Mouse (Mus musculus) midbrain, postnatal 0 days (tissue): Measurements from ENCODE around the gene Cdh23. TPM values are rescaled to one million over a fixed set of nuclear protein-coding genes. Genes with fewer than 3 reads are reported as not detected.

Experiments used
- ATAC-seq: fragments of 200-750 bp; cut with Nextera tagmentation; 2 replicates; pipeline ENCODE4 v1.8.0; 2017; ENCODE audit warnings: moderate number of reproducible peaks, mild to moderate bottlenecking, moderate TSS enrichment, moderate library complexity; ENCODE audit not compliant: low FRiP score
- DNase-seq: peaks from one replicate; pipeline ENCODE4 v3.0.0-alpha.2; 2015; ENCODE audit warnings: low spot score
- H3K27ac ChIP-seq: fragments of 300-500 bp; sonication (generic); 2 replicates; pipeline ENCODE4 v1.5.1; 2014; ENCODE audit warnings: low read depth, mild to moderate bottlenecking, low read length, mixed read lengths
- H3K27me3 ChIP-seq: fragments of 300-500 bp; sonication (generic); 2 replicates; pipeline ENCODE4 v1.6.1; 2014; ENCODE audit warnings: low read length, control low read depth, mixed read lengths; ENCODE audit not compliant: insufficient read depth
- H3K36me3 ChIP-seq: fragments of 300-500 bp; sonication (generic); 2 replicates; pipeline ENCODE4 v1.6.1; 2014; ENCODE audit warnings: low read length, control low read depth, mixed read lengths; ENCODE audit not compliant: insufficient read depth
- H3K4me1 ChIP-seq: fragments of 300-500 bp; sonication (generic); 2 replicates; pipeline ENCODE4 v1.6.1; 2014; ENCODE audit warnings: mild to moderate bottlenecking, control low read depth, antibody characterized with exemption, low read length, mixed read lengths; ENCODE audit not compliant: insufficient read depth
- H3K4me2 ChIP-seq: fragments of 300-500 bp; sonication (generic); 2 replicates; pipeline ENCODE4 v1.6.1; 2014; ENCODE audit warnings: low read depth, mild to moderate bottlenecking, low read length, mixed read lengths; ENCODE audit not compliant: poor library complexity, severe bottlenecking
- H3K4me3 ChIP-seq: fragments of 300-500 bp; sonication (generic); 2 replicates; pipeline ENCODE4 v1.5.1; 2014; ENCODE audit warnings: low read depth, mild to moderate bottlenecking, low read length, moderate library complexity
- H3K9ac ChIP-seq: fragments of 300-500 bp; sonication (generic); replicated peaks from 2 replicates; pipeline ENCODE4 v1.6.1; 2014; ENCODE audit warnings: mild to moderate bottlenecking, low read length, moderate library complexity, mixed read lengths; ENCODE audit not compliant: poor library complexity, severe bottlenecking
- H3K9me3 ChIP-seq: fragments of 300-500 bp; sonication (generic); 2 replicates; pipeline ENCODE4 v1.6.1; 2016; ENCODE audit warnings: low read length, control low read depth
- CTCF ChIP-seq: IDR thresholded peaks from 2 replicates; pipeline ENCODE4 v1.5.1; 2016; ENCODE audit warnings: antibody characterized with exemption, mild to moderate bottlenecking
- WGBS: fragments of 180-500 bp; shearing (Covaris S2); extraction: QIAGEN DNeasy Blood & Tissue Kit; methylation state at CpG from one replicate; pipeline ENCODE4 v1.1.7; 2014; 5-methylcytosine and 5-hydroxymethylcytosine counted together
- polyA plus RNA-seq: library from polyadenylated mRNA; unstranded; fragments of >200 nt; fragmentation: Nextera tagmentation; extraction: Ambion mirVana; gene quantifications from 2 replicates; pipeline ENCODE4 v1.2.1, GENCODE M21; 2015
- total RNA-seq: library from RNA; depleted of rRNA; stranded (reverse); fragments of >200 nt; gene quantifications from 2 replicates; pipeline ENCODE4 v1.2.3, GENCODE M21; 2014

Gene Cdh23
- total and polyA plus RNA-seq, 2 experiments from 2014 or later = 4.8 to 20.8 TPM

DNA sequence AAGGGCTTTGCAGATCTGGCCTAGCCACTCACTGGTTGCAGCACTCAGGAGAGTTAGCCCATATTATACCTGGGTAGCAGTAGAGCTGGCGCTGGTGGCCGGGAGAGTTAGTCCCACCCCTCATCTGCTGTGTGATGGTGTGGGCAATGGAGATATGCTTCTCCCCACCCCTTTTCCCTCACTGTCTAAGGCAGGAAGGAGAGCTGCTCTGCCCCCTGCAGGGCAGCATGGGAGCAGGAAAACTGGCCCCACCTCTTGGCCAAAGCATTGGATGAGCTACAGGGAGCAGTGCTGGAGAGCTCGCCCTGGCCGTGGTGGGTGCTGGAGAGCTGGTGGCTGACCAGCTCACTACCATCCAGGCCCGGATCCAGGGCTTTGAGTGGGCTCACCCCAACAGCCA is 80.4 kb downstream of the Cdh23 start:
- DNase-seq = no peak
- H3K9me3 ChIP-seq = no peaks in the 10 kb centered on the region
- no peaks in the 10 kb centered on the region for H3K4me1 ChIP-seq
- H3K9ac ChIP-seq = no peak overlapping the region
- no peak for ATAC-seq
- no peak overlapping the region for H3K27ac ChIP-seq
- WGBS = 78% methylated on average over 5 of the region's 5 CpGs
- no peaks in the 10 kb centered on the region for H3K27me3 ChIP-seq
- H3K36me3 ChIP-seq = no peaks in the 10 kb centered on the region
- H3K4me2 ChIP-seq = no peak overlapping the region
- TF ChIP-seq CTCF = peak; percentile 36; the same call in 1 of the 2 replicates
- H3K4me3 ChIP-seq = no peak overlapping the region

DNA sequence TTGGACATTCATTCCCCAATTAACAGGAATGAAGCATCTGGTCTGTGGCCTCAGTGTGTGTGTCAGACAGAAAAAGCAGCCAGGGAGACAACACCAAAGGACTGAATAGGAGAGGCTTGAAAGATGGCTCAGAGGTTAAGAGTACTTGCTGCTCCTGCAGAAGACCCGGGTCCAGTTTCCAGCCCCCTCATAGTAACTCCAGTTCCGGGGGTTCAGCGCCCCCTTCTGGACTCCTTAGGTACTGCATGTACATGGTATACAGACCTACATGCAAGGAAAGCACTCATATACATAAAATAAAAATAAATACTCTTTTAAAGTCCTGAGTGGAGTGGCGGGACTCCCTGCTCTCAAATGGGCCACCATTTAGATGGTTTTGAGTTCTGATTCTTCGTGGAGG is 83.4 kb downstream of the Cdh23 start:
- Histone ChIP-seq H3K9ac (no peak overlapping the region), H3K36me3 (no peaks in the 10 kb centered on the region), H3K4me1 (no peaks in the 10 kb centered on the region), H3K4me3 (no peak overlapping the region), H3K27me3 (no peaks in the 10 kb centered on the region), H3K9me3 (no peaks in the 10 kb centered on the region), H3K4me2 (no peak overlapping the region), H3K27ac (no peak overlapping the region)
- 24% methylated on average over 5 of the region's 5 CpGs for WGBS
- ATAC-seq = no peak
- TF ChIP-seq CTCF = peak; percentile 53
- no peak for DNase-seq

DNA sequence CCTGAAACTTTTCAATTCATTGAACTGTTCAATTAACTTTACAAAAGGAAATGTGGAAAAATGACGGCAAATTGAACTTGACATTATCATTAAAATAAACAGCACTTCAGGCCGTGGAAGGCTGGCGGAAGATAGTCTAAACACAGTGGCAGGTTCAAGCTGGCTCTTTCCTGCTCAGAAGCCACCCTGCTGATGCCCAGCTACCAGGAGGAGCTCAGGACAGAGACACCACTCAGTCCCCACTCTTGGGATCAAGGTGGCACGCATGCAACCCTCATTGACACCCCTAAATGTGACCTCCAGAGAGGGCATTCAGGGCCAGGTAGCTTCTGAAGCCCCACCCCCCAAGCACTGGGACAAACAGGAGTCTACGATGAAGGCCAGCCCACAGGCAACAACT is 89.1 kb downstream of the Cdh23 start:
- no peak overlapping the region for H3K4me2 ChIP-seq
- no peak overlapping the region for H3K27ac ChIP-seq
- no peaks in the 10 kb centered on the region for H3K36me3 ChIP-seq
- no peaks in the 10 kb centered on the region for H3K9me3 ChIP-seq
- H3K9ac ChIP-seq = no peak overlapping the region
- 66% methylated on average over 5 of the region's 5 CpGs for WGBS
- H3K27me3 ChIP-seq = no peaks in the 10 kb centered on the region
- no peak for DNase-seq
- H3K4me1 ChIP-seq = no peaks in the 10 kb centered on the region
- H3K4me3 ChIP-seq = no peak overlapping the region
- TF ChIP-seq CTCF = no peak
- no peak for ATAC-seq

DNA sequence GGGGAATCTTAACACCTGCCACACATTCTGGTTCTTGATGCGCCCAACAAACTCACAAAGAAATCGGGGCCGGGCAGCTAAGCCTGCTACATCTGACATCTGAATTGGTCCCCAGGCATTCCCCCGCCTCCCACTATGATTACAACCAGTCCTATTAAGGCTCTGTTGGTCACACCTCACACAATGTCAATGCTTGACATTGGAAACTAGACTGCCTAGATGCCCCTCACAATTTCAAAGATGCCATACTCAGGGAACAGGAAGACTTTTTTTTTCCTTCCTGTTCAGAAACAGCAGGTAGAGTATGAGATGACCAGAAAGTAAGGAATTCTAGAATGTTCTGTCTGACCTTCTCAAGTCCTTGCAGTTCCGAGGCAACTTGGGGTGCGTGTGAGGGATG is 89.6 kb downstream of the Cdh23 start:
- H3K4me3 ChIP-seq = no peak overlapping the region
- H3K9me3 ChIP-seq = no peaks in the 10 kb centered on the region
- H3K36me3 ChIP-seq = no peaks in the 10 kb centered on the region
- 84% methylated on average over 6 of the region's 6 CpGs for WGBS
- DNase-seq = no peak
- H3K4me1 ChIP-seq = no peaks in the 10 kb centered on the region
- H3K4me2 ChIP-seq = no peak overlapping the region
- TF ChIP-seq CTCF = no peak
- no peak overlapping the region for H3K27ac ChIP-seq
- H3K27me3 ChIP-seq = no peaks in the 10 kb centered on the region
- H3K9ac ChIP-seq = no peak overlapping the region
- ATAC-seq = no peak

DNA sequence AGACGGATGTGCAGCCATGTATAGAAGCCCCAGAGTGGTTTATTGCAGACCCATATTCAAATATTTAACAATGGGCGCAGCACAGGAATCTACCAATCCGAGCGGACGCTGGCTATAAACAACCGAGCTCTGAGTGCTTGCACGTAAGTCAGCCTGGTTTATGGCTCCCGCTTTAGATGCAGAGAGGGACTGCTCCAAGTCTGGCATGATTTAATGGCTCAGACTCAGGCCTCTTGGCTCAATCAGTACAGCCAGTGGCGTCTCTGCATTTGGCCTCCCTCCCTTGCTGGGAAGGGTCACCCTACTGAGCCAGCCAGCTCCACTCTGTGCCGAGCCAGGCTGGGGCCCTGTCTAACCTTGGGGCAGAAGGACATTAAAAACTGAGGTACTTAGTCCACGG is 94.1 kb downstream of the Cdh23 start:
- DNase-seq (no peak), ATAC-seq (no peak)
- H3K9ac ChIP-seq = no peak overlapping the region
- no peaks in the 10 kb centered on the region for H3K9me3 ChIP-seq
- WGBS = 85% methylated on average over 11 of the region's 11 CpGs
- H3K4me2 ChIP-seq = no peak overlapping the region
- H3K4me3 ChIP-seq = no peak overlapping the region
- no peaks in the 10 kb centered on the region for H3K4me1 ChIP-seq
- 0 out of 2 replicates have a peak, but pooled peaks cover 2% of the 10 kb centered on the region for H3K27me3 ChIP-seq
- TF ChIP-seq CTCF = no peak
- H3K27ac ChIP-seq = no peak overlapping the region
- no peaks in the 10 kb centered on the region for H3K36me3 ChIP-seq

DNA sequence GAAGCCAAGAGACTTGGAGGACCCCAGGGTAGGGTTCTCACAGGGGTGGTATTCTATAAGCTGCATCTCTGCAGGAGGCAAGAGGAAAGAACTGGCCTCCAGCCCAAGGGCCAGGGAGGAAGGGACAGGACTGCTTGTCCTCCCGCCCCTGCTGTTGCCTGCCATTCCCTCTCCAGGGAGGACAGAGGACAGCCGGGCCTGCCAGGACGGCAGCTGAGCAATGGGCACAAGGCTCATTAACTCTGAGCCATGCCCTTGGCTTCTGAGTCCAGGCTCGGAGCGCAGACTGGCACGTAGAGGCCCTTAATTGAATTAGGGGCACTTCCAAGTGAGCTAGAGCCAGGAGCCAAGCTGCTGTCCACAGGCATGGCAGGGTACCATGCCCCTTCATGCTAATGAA is 101.1 kb downstream of the Cdh23 start:
- Histone ChIP-seq H3K9me3 (no peaks in the 10 kb centered on the region), H3K27me3 (peaks cover 11% of the 10 kb centered on the region; the same call in 1 of the 2 replicates), H3K4me1 (no peaks in the 10 kb centered on the region), H3K4me2 (no peak overlapping the region), H3K4me3 (no peak overlapping the region), H3K27ac (no peak overlapping the region), H3K9ac (no peak overlapping the region), H3K36me3 (no peaks in the 10 kb centered on the region)
- WGBS = 64% methylated on average over 6 of the region's 6 CpGs
- DNase-seq (peak; percentile 83), ATAC-seq (no peak)
- no peak for TF ChIP-seq CTCF
